Mouse (Mus musculus): ENCODE results near the gene Ano6.

DNA sequence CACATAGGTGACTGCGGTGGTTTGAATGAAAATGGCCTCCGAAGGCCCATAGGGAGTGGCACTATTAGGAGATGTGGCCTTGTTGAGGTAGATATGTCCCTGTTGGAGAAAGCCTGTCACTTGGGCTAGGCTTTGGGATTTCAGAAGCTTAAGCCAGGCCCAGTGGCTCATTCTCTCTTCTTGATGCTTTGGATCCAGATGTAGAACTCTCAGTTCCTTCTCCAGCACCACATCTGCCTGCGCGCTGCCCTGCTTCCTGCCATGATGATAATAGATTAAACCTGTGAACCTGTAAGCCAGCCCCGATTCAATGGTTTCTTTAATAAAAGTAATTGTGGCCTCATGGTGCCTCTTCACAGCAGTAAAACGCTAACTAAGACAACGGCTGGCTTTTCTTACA lies 7.6 kb downstream of the Ano6 start:
- TF ChIP-seq CTCF (IDR thresholded peaks at IDR 0.05; ENCODE audit: extremely low read depth, insufficient read depth, insufficient read length, insufficient replicate concordance) (no peak), POLR2A (IDR thresholded peaks at IDR 0.05; ENCODE audit: low read depth, low read length) (no peak)

All from spleen, adult 2 months (tissue).